Mouse (Mus musculus) spleen, embryonic (tissue): ENCODE data around the gene Myl6.
"Not testable (repeated sequence)": the region's sequence is repeated elsewhere in the genome, so short reads cannot be mapped to it uniquely, and the experiment has no call there.

ENCODE experiments used
- CTCF ChIA-PET: fragments of 350-600 bp; sonication (Branson Sonifier 250); formaldehyde crosslinking; loops from one replicate; lab custom pipeline; 2022; lab: Charles Lee

The Myl6 gene

GRCm38 (mm10) chr10:128511189-128511588 lies 17.2 kb upstream of the Myl6 start:
- CTCF ChIA-PET, result no interaction called here

- CTCF ChIA-PET, result no interaction called here
Measured at GRCm38 (mm10) chr10:128510301-128510700, 16.4 kb upstream of the Myl6 start.

DNA sequence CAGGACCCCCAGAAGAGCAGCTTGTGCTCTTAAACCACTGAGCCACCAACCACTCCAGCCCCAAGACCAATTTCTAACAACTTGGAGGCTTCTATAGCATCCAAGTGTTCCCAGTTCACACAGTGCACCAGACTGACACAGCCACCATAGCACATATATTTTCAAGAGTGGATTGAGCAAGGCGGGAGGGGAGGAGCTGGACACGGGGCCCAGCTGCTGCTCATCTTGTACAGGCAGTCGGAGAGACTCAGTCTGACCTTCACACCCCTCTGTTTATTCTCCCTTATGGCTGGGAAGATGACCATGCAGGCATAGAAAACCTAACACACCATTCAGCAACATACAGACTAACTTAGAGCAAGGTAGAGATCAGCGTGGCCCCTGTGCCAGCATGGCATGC lies 15.9 kb upstream of the Myl6 start:
- CTCF ChIA-PET, result no interaction called here

DNA sequence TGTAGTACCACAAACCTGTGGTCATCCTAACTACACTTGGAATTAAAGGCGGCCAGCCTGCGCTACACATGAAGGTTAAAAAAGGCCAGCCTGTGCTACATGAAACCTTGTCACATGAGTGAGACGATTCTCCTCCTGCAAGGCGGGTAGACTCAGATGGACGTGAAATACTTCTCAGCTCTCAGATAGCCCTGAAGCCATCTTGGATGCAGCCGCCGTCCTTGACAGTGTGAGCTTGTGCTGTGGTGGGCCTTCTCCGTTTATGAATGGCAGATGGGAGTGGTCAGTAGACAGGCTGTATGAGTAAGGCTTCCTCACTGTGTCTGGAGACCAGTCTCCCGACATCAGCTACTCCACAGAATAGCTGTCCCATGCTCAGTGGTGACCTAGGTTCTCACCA lies 15.3 kb upstream of the Myl6 start:
- CTCF ChIA-PET, result interaction anchor here (0.5 kb wide), 1 partner anchor 9 kb away, joined by 7 read pairs; no protein-coding TSS in a partner anchor

- CTCF ChIA-PET, result interaction anchor here (0.6 to 0.7 kb wide), 2 partner anchors 22 to 1543 kb away, joined by 3 to 4 read pairs; no protein-coding TSS in a partner anchor
Measured at GRCm38 (mm10) chr10:128508260-128508659, 14.3 kb upstream of the Myl6 start.

DNA sequence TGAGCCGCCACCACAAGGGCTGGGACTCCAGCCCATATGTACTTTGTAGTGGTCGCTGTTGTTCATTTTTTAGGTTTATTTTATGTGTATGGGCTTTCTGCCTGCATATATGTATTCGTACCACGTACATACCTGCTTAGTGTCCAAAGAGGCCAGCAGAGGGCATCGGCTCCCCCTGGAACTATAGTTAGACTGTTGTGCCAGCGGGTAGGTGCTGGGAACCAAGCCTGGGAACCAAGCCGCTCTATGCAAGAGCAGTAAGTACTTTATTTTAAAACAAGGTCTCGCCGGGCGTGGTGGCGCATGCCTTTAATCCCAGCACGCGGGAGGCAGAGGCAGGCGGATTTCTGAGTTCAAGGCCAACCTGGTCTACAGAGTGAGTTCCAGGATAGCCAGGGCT lies 12.0 kb upstream of the Myl6 start:
- CTCF ChIA-PET, result no interaction called here

DNA sequence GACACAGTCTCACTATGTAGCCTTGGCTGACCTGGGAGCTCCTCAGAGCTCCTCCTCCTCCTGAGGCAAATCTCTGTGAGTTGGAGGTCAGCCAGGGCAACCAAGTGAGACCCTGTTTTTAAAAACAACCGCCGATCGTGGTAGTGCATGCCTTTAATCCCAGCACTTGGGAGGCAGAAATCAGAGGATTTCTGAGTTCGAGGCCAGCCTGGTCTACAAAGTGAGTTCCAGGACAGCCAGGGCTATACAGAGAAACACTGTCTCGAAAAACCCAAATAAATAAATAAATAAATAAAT lies 11.4 kb upstream of the Myl6 start:
- CTCF ChIA-PET, result interaction anchor here (0.7 kb wide), 2 partner anchors 215 to 388 kb away, joined by 3 to 4 read pairs; no protein-coding TSS in a partner anchor

- CTCF ChIA-PET, result interaction anchor here (0.7 to 1.1 kb wide), 3 partner anchors 11 to 388 kb away, joined by 3 to 4 read pairs (median 4); partner anchors contain the start of gene Myl6
Measured at GRCm38 (mm10) chr10:128504641-128505370, 10.9 kb upstream of the Myl6 start.

DNA sequence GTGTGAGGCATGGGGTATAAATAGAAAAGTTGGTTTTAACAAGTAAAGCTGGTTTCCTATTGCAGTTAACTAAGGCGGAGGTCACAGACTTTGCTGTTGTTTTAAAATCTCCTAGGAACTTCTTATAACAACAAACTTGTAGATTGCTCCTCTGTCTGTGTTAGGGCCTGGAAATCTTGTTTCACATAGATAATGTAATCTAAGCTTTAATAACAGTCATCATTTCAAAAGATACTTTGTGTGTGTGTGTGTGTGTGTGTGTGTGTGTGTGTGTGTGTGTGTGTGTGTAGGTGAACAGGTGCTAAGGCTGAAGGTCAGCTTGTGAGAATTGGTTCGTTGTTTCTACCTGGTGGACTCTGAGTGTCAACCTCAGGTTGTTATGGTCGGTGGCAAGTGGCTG lies 10.1 kb upstream of the Myl6 start:
- CTCF ChIA-PET, result interaction anchor here (1.1 kb wide), 1 partner anchor 10 kb away, joined by 4 read pairs; the partner anchor contains the start of gene Myl6

GRCm38 (mm10) chr10:128503532-128503931 lies 9.6 kb upstream of the Myl6 start:
- CTCF ChIA-PET, result interaction anchor here (1.1 kb wide), 1 partner anchor 10 kb away, joined by 4 read pairs; the partner anchor contains the start of gene Myl6

GRCm38 (mm10) chr10:128502341-128502740 lies 8.4 kb upstream of the Myl6 start:
- CTCF ChIA-PET, result no interaction called here

GRCm38 (mm10) chr10:128499116-128499671 lies 5.2 kb upstream of the Myl6 start:
- CTCF ChIA-PET, result interaction anchor here (0.6 to 0.7 kb wide), 2 partner anchors 46 to 93 kb away, joined by 8 to 9 read pairs; no protein-coding TSS in a partner anchor

DNA sequence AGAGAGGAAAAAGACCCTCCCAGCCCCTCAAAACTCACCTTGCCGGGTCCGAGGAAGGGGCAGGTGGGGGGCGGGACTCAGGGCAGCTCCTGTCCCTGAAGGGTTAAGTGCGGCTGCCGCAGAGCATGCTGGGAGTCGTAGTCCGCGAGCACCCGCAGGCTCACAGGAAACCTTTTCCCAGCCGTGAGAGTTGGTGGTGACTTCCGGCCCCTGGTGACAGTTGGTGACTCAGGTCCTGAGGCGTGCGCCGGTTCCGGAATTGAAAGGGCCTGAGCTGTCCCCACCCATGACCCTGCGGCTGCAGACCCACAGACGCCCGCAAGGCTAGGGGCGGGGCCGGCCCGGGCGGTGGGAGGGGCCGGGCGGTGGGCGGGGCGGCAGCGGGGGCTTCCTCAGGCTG lies 4.6 kb upstream of the Myl6 start, which contains the start of gene Myl6b:
Gene Myl6b (minus strand): TSS at position 96 of the 400 bp plus-strand sequence.
- CTCF ChIA-PET, result interaction anchor here (0.6 to 0.7 kb wide), 5 partner anchors 8 to 154 kb away, joined by 3 to 9 read pairs (median 3); partner anchors contain the start of gene Esyt1

DNA sequence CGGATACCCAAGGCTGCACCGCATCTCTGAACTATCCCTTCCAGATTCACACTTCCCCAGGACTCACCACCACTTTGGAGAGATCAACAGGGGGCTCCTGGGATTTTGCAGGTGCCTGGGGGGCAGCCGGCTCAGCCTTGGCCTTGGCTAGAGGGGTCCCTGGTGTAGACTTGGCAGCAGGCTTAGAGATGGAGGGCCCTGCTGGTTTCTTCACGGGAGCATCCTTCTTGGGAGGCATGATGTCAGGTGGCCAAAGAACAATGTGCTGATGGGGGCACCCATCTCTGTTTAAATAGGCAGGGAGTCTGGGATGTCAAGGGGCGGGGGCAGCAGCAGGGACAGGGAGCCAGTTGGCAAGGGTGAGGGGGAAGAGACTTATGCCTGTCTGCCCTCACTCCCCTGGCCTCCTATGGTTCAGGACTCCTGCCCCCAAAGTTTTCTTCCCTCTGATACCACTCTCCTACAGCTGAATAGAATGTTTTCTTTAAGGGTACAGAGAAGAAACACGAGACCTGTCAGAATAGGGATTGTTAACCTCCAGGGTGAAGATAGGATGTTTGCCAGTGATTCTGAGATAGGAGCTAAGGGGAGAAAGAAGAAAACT lies 3.3 kb upstream of the Myl6 start:
- CTCF ChIA-PET, result interaction anchor here (0.6 to 0.7 kb wide), 2 partner anchors 172 to 393 kb away, joined by 4 to 8 read pairs; no protein-coding TSS in a partner anchor

DNA sequence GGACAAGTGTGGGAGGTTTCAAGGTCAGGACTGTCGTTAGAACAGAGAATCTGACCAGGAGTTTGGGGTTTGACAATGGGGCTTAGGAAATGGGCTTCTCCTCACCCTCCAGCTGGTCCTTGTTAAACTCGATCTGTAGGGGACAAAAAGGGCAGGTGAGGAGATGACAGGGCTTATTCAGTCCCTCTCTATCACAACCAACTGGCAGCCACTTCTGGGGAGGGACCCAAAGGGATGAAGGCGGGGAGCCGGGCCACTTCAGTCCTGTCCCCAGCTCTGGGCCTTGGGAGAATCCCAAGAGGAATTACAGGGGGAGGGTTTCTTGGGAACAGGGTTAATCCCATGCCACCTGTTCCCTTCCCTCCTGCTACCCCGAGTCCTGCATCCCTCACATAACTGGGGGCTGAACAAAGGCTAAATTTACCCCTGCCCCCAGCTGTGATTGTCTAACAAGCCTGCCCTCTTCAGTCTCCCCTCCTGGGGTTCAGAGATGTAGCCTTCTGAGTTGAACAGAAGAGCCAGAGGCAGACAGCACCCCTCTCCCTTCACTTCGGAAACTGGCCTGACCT lies 2.6 kb upstream of the Myl6 start:
- CTCF ChIA-PET, result no interaction called here

- CTCF ChIA-PET, result interaction anchor here (0.6 kb wide), 1 partner anchor 341 kb away, joined by 3 read pairs; no protein-coding TSS in a partner anchor
Measured at GRCm38 (mm10) chr10:128495903-128496302, 2.0 kb upstream of the Myl6 start.

GRCm38 (mm10) chr10:128495270-128495669 lies 1.3 kb upstream of the Myl6 start:
- CTCF ChIA-PET, result interaction anchor here (0.6 kb wide), 1 partner anchor 340 kb away, joined by 3 read pairs; no protein-coding TSS in a partner anchor

- CTCF ChIA-PET, result no interaction called here
Measured at GRCm38 (mm10) chr10:128494667-128495245, 811 bp upstream of the Myl6 start.

DNA sequence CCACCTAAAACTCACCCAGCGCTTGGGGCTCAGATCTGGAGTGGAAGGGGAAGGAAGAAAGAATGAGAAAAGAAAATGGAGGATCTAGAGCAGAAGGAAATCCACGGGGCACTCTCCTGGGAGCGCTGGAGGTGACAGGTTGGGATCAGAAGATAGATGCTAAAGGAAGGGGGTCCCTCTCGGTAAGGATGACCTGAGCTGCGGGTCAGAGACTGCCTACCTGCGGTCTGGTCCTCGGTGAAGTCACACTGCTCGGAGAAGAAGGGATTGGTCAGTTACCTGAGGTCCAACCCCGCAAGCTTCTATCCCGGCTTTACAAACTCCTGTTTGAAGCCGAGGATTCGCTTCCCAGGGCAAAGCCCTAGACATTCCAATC lies 638 bp downstream of the Myl6 start:
- CTCF ChIA-PET, result interaction anchor here (0.9 kb wide), 1 partner anchor 11 kb away, joined by 4 read pairs; no protein-coding TSS in a partner anchor

DNA sequence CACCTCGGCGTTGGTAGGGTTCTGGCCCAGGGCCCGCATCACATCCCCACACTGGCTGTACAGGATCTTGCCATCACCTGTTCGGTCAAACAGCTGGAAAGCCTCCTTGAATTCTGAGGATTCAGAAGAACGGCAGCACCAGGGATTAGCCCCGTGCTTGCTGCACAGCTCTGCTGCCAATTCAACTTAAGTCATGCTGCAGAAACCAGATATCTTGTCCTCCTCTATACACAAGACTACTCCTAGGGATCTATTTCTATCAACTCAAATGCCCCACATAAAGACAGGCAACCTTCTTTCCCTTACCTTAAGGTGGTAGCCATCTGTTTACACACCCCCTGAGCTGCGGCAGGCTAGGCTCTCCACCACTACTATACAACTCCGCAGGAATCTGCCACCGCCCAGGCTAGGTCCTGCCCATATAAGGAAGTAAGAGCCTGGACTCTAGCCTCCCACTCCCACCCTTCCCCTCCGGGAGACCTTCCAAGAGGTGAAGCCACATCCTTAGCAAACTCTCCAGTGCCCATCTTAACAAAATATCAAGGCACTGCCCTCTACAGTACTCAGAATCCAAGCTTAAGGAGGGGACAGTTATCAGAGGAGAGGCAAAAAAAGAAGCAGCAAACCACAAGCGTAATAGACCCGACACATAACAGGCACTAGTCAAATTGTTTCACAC lies 1.2 kb downstream of the Myl6 start:
- CTCF ChIA-PET, result no interaction called here

DNA sequence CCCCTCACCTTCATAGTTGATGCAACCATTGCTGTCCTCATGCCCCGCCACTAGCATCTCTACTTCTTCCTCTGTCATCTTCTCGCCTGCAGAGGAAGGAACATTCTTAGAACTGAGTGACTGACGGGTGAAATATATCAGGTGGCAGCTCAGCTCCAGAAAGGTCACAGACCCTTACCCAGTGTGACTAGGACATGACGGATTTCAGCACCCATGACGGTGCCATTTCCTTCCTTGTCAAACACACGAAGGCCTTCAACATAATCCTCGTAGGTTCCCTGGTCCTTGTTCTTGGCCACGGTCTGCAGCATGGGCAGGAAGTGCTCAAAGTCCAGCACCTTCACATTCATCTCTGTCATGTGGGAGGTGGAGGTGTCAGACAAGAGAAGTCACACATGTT lies 1.9 kb downstream of the Myl6 start:
- CTCF ChIA-PET, result not testable (repeated sequence)
